Mouse (Mus musculus) neural tube, embryonic 15.5 days (tissue): ENCODE results near the gene Cpt1b. TPM values are rescaled to one million over a fixed set of nuclear protein-coding genes. Genes with fewer than 3 reads are reported as not detected.

Source experiments
- ATAC-seq: fragments of 200-750 bp; cut with Nextera tagmentation; 2 replicates; pipeline ENCODE4 v1.8.0; 2017; ENCODE audit warnings: mild to moderate bottlenecking, moderate TSS enrichment, moderate library complexity; ENCODE audit not compliant: low FRiP score
- H3K27ac ChIP-seq: fragments of 300-500 bp; sonication (generic); replicated peaks from 2 replicates; pipeline ENCODE4 v1.5.1; 2015; ENCODE audit warnings: mild to moderate bottlenecking, inconsistent platforms
- H3K27me3 ChIP-seq: fragments of 300-500 bp; sonication (generic); replicated peaks from 2 replicates; pipeline ENCODE4 v1.6.1; 2015; ENCODE audit warnings: inconsistent platforms
- H3K36me3 ChIP-seq: fragments of 300-500 bp; sonication (generic); 2 replicates; pipeline ENCODE4 v1.6.1; 2015; ENCODE audit warnings: inconsistent platforms
- H3K4me1 ChIP-seq: fragments of 300-500 bp; sonication (generic); 2 replicates; pipeline ENCODE4 v1.6.1; 2015; ENCODE audit warnings: inconsistent platforms
- H3K4me2 ChIP-seq: fragments of 300-500 bp; sonication (generic); 2 replicates; pipeline ENCODE4 v1.6.1; 2015; ENCODE audit warnings: inconsistent platforms, mild to moderate bottlenecking, moderate library complexity
- H3K4me3 ChIP-seq: fragments of 300-500 bp; sonication (generic); replicated peaks from 2 replicates; pipeline ENCODE4 v1.5.1; 2015; ENCODE audit warnings: mild to moderate bottlenecking, inconsistent platforms
- H3K9ac ChIP-seq: fragments of 300-500 bp; sonication (generic); replicated peaks from 2 replicates; pipeline ENCODE4 v1.6.1; 2015; ENCODE audit warnings: mild to moderate bottlenecking, inconsistent platforms
- H3K9me3 ChIP-seq: fragments of 300-500 bp; sonication (generic); replicated peaks from 2 replicates; pipeline ENCODE4 v1.6.1; 2016; ENCODE audit warnings: inconsistent platforms
- WGBS: fragments of 180-500 bp; shearing (Covaris S2); methylation state at CpG from one replicate; pipeline ENCODE4 v1.1.7; 2015; ENCODE audit warnings: mixed read lengths; 5-methylcytosine and 5-hydroxymethylcytosine counted together
- polyA plus RNA-seq: library from polyadenylated mRNA; unstranded; fragments of >200 nt; fragmentation: Nextera tagmentation; extraction: Ambion mirVana; gene quantifications from 2 replicates; pipeline ENCODE4 v1.2.1, GENCODE M21; 2015

Cpt1b gene
- polyA plus RNA-seq, 1 experiment from 2014 or later = 1.2 TPM

DNA sequence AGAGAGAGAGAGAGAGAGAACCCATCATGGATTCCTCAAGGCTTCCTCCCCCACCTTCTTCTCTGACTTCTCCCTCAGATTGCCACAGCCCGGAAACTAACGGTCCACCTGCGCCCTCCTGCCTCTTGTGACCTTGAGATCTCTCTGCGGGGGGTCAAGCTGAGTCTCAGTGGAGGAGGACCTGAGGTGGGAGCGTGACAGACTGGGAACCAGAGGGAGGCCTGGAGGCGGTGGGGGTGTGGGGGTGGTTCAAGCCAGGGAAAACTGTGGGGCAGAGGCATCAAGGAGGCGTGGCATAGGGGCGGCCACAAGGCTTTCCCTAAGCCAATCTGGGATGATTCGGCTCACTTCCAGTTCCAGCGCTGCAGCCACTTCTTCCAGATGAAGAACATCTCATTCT, 34.6 kb upstream of the Cpt1b start:
- Histone ChIP-seq H3K4me2 (no peak overlapping the region), H3K4me1 (peaks cover 19% of the 10 kb centered on the region), H3K4me3 (no peak overlapping the region), H3K9me3 (no peaks in the 10 kb centered on the region), H3K27ac (no peak overlapping the region), H3K27me3 (no peaks in the 10 kb centered on the region), H3K36me3 (peaks cover 68% of the 10 kb centered on the region), H3K9ac (no peak overlapping the region)
- ATAC-seq = no peak
- 82% methylated on average over 10 of the region's 10 CpGs for WGBS

DNA sequence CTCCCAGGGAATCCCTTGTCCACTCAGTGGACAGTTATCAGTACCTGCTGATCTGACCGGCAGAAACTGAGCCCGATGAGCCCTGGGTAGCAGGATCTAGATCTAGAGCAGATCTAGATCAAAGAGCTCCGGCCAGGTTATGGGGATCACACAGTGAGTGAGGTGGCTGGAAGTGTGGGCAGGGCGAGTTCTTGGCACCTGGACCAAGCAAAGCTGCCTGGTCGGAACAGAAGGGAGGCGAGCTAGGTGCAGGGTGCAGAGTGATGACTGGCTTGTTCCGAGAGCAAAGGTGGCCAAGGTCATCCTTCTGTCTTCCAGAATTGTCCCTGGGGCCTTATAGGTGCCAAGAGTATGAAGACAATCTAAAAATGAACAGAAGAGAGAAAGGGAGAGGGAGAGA, 34.2 kb upstream of the Cpt1b start:
- Histone ChIP-seq H3K27ac (no peak overlapping the region), H3K27me3 (no peaks in the 10 kb centered on the region), H3K9me3 (no peaks in the 10 kb centered on the region), H3K4me1 (peaks cover 24% of the 10 kb centered on the region), H3K9ac (no peak overlapping the region), H3K36me3 (peaks cover 68% of the 10 kb centered on the region), H3K4me3 (no peak overlapping the region), H3K4me2 (no peak overlapping the region)
- ATAC-seq = no peak
- 90% methylated on average over 7 of the region's 7 CpGs for WGBS

DNA sequence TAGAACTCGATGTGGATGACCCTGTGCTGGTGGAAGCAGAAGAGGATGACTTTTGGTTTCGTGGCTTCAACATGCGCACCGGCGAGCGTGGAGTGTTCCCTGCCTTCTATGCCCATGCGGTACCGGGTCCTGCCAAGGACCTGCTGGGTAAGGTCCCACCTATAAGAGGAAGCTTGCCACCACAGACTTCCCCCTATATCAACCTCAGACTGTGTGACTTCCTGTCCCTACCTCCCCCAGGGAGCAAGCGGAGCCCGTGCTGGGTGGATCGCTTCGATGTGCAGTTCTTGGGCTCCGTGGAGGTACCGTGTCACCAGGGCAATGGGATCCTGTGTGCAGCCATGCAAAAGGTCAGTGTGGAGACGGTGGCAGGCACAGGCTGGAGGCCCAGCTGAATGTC, 33.3 kb upstream of the Cpt1b start:
- Histone ChIP-seq H3K4me3 (no peak overlapping the region), H3K27me3 (no peaks in the 10 kb centered on the region), H3K9me3 (no peaks in the 10 kb centered on the region), H3K36me3 (peaks cover 66% of the 10 kb centered on the region), H3K4me2 (no peak overlapping the region), H3K9ac (no peak overlapping the region), H3K27ac (no peak overlapping the region), H3K4me1 (peaks cover 25% of the 10 kb centered on the region)
- no peak for ATAC-seq
- WGBS = 97% methylated on average over 15 of the region's 15 CpGs

- Histone ChIP-seq H3K9me3 (no peaks in the 10 kb centered on the region), H3K4me2 (peak overlapping the region; percentile 91), H3K4me1 (peaks cover 36% of the 10 kb centered on the region), H3K4me3 (peak overlapping the region; percentile 73), H3K9ac (no peak overlapping the region), H3K36me3 (peaks cover 40% of the 10 kb centered on the region), H3K27ac (no peak overlapping the region), H3K27me3 (no peaks in the 10 kb centered on the region)
- 82% methylated on average over 6 of the region's 6 CpGs for WGBS
- no peak for ATAC-seq
Observed at GRCm38 (mm10) chr15:89455642-89456041, 30.0 kb upstream of the Cpt1b start.

DNA sequence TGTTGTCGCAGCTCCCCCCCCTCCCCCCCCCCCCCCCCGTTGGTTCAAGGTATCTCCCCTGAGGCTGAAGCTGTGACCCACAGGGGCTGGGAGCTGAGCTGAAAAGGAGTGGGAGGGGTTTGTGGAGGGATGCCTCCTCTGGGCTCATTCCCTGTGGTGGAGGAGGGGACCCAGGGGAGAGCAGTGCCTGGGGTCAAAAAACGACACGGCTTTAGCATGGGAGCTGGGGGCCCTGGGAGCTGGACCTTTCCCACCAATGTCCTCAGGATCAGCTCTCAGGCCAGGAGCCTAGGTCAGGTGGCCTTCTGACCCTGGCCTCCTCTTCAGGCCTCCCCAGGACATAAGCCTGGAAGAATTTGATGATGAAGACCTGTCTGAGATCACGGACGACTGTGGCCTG, 29.2 kb upstream of the Cpt1b start:
- peaks cover 36% of the 10 kb centered on the region for H3K4me1 ChIP-seq
- no peaks in the 10 kb centered on the region for H3K27me3 ChIP-seq
- H3K4me3 ChIP-seq = peak overlapping the region; percentile 73
- WGBS = 22% methylated on average over 4 of the region's 6 CpGs
- H3K36me3 ChIP-seq = peaks cover 34% of the 10 kb centered on the region
- peak overlapping the region; percentile 89 for H3K27ac ChIP-seq
- H3K9ac ChIP-seq = peak overlapping the region; percentile 76
- ATAC-seq = no peak
- H3K4me2 ChIP-seq = peak overlapping the region; percentile 91
- H3K9me3 ChIP-seq = no peaks in the 10 kb centered on the region

GRCm38 (mm10) chr15:89453865-89454478, 28.3 kb upstream of the Cpt1b start, which contains the start of gene Mapk8ip2:
Gene Mapk8ip2 (plus strand): TSS chr15:89453913.
- H3K9me3 ChIP-seq = no peaks in the 10 kb centered on the region
- no peaks in the 10 kb centered on the region for H3K27me3 ChIP-seq
- peak within 1 kb of the TSS; percentile 73 for H3K4me3 ChIP-seq
- H3K4me2 ChIP-seq = peak within 1 kb of the TSS; percentile 91
- peak within 1 kb of the TSS; percentile 76 for H3K9ac ChIP-seq
- ATAC-seq = peak; percentile 86
- peaks cover 36% of the 10 kb centered on the region for H3K4me1 ChIP-seq
- WGBS = under 1% methylated on average over 53 of the region's 53 CpGs
- H3K27ac ChIP-seq = peak within 1 kb of the TSS; percentile 89
- H3K36me3 ChIP-seq = peaks cover 28% of the 10 kb centered on the region

DNA sequence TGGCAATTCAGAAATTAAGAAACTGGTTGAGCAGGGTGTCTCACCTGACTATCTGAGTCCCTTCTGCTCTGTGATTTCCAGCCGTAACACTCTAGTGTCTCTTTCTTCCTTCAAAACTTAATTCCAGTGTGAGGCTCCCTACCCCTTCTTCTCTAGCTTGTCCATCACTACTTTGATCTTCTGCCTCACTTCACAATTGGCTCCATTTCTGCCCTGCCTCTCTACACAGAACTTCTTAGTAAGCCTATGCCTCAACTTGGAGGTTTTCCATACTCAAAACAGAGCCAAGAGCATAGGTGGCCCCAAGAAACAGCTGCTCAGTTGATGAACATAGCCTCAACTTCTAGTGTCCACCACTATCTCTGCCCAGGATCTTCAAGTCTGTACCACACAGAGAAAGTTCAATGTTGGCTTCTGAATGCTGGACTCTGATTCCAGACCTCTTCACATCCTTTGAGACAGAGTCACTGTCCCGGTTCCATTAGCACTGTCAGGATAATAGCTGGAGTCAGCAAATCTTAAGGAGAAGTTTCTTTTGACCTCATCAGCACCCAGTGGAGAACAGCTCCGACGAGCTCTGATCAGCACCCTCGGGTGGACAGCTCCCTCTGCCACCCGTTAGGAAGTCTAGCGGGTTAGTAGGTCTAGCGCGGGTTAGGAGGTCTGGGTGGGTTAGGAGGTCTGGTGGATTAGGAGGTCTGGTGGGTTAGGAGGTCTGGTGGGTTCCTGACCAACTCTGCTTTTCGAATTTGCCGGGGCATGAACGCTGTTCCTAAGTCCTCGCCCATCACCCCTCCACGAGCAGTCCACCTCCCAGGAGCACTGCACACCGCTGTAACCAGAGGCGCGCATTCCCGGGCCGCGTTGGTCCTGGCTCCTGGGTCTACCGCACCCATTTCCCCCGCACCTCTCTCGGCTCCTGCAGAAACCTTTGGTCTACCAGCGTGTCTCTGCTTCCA, 27.5 kb upstream of the Cpt1b start:
- Histone ChIP-seq H3K27me3 (no peaks in the 10 kb centered on the region), H3K27ac (peak overlapping the region; percentile 89), H3K9me3 (no peaks in the 10 kb centered on the region), H3K4me1 (peaks cover 36% of the 10 kb centered on the region), H3K4me2 (peak overlapping the region; percentile 91), H3K9ac (peak overlapping the region; percentile 76), H3K4me3 (peak overlapping the region; percentile 73), H3K36me3 (peaks cover 20% of the 10 kb centered on the region)
- ATAC-seq = peak; percentile 83
- 5% methylated on average over 24 of the region's 24 CpGs for WGBS

GRCm38 (mm10) chr15:89442486-89443070, 16.9 kb upstream of the Cpt1b start:
- H3K4me2 ChIP-seq = no peak overlapping the region
- no peak overlapping the region for H3K9ac ChIP-seq
- no peak for ATAC-seq
- H3K27ac ChIP-seq = no peak overlapping the region
- no peaks in the 10 kb centered on the region for H3K9me3 ChIP-seq
- 36% methylated on average over 8 of the region's 8 CpGs for WGBS
- no peaks in the 10 kb centered on the region for H3K27me3 ChIP-seq
- H3K36me3 ChIP-seq = no peaks in the 10 kb centered on the region
- no peaks in the 10 kb centered on the region for H3K4me1 ChIP-seq
- H3K4me3 ChIP-seq = no peak overlapping the region

DNA sequence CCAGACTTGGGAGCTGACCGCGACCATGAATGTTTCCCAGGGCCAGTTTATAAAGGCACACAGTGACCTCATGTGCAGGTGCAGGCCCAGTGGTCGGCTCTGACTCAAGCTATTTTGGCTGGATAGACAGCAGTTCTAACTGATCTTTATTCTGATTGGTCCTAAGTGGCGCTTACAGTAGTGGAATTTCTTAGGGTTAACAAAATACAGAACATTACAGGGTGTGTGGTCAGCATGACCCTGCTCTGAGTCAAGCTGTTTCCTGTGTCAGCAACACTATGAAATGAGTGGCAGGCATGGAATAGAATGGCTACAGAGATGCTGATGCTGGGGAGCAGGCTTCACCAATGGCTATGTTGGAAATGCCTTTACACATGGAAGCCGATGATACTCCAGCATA, 10.2 kb upstream of the Cpt1b start:
- peaks cover 9% of the 10 kb centered on the region; the same call in 1 of the 2 replicates for H3K4me1 ChIP-seq
- WGBS = 85% methylated on average over 5 of the region's 5 CpGs
- H3K9me3 ChIP-seq = no peaks in the 10 kb centered on the region
- H3K4me3 ChIP-seq = no peak overlapping the region
- no peak overlapping the region for H3K9ac ChIP-seq
- H3K36me3 ChIP-seq = no peaks in the 10 kb centered on the region
- H3K27me3 ChIP-seq = no peaks in the 10 kb centered on the region
- H3K27ac ChIP-seq = no peak overlapping the region
- ATAC-seq = no peak
- no peak overlapping the region for H3K4me2 ChIP-seq

GRCm38 (mm10) chr15:89434136-89434535, 8.5 kb upstream of the Cpt1b start:
- no peak overlapping the region for H3K27ac ChIP-seq
- ATAC-seq = no peak

GRCm38 (mm10) chr15:89432946-89433345, 7.3 kb upstream of the Cpt1b start:
- no peak overlapping the region for H3K27ac ChIP-seq
- no peaks in the 10 kb centered on the region for H3K27me3 ChIP-seq
- H3K36me3 ChIP-seq = no peaks in the 10 kb centered on the region; the same call in 1 of the 2 replicates
- no peak for ATAC-seq
- H3K4me1 ChIP-seq = peaks cover 28% of the 10 kb centered on the region
- H3K4me2 ChIP-seq = no peak overlapping the region
- H3K4me3 ChIP-seq = no peak overlapping the region
- no peaks in the 10 kb centered on the region for H3K9me3 ChIP-seq
- 81% methylated on average over 4 of the region's 4 CpGs for WGBS
- H3K9ac ChIP-seq = no peak overlapping the region

More at GRCm38 (mm10) chr15:89434136-89434535, 8.5 kb upstream of the Cpt1b start:
- Histone ChIP-seq H3K36me3 (no peaks in the 10 kb centered on the region), H3K9me3 (no peaks in the 10 kb centered on the region), H3K4me2 (no peak overlapping the region), H3K4me1 (peaks cover 17% of the 10 kb centered on the region), H3K27me3 (no peaks in the 10 kb centered on the region), H3K9ac (no peak overlapping the region), H3K4me3 (no peak overlapping the region)
- WGBS = 83% methylated on average over 3 of the region's 3 CpGs
